Mouse (Mus musculus) kidney, postnatal 0 days (tissue): Measurements from ENCODE around the gene Fbxl12. TPM values are rescaled to one million over a fixed set of nuclear protein-coding genes. Genes with fewer than 3 reads are reported as not detected.

ENCODE experiments used
- ATAC-seq: fragments of 200-750 bp; cut with Nextera tagmentation; replicated peaks from 2 replicates; pipeline ENCODE4 v1.8.0; 2017; ENCODE audit warnings: low read depth, moderate number of reproducible peaks, moderate TSS enrichment, moderate library complexity; ENCODE audit not compliant: low FRiP score
- DNase-seq: peaks from one replicate; pipeline ENCODE4 v3.0.0-alpha.2; 2016; ENCODE audit warnings: low spot score
- H3K27ac ChIP-seq: fragments of 300-500 bp; sonication (generic); 2 replicates; pipeline ENCODE4 v1.5.1; 2014; ENCODE audit warnings: mild to moderate bottlenecking
- H3K27me3 ChIP-seq: fragments of 300-500 bp; sonication (generic); 2 replicates; pipeline ENCODE4 v1.6.1; 2014; ENCODE audit warnings: low read length, mixed read lengths; ENCODE audit not compliant: insufficient read depth
- H3K36me3 ChIP-seq: fragments of 300-500 bp; sonication (generic); 2 replicates; pipeline ENCODE4 v1.6.1; 2014; ENCODE audit warnings: low read length, mixed read lengths; ENCODE audit not compliant: insufficient read depth
- H3K4me1 ChIP-seq: fragments of 300-500 bp; sonication (generic); replicated peaks from 2 replicates; pipeline ENCODE4 v1.6.1; 2014; ENCODE audit warnings: antibody characterized with exemption, low read length, mixed read lengths; ENCODE audit not compliant: insufficient read depth
- H3K4me2 ChIP-seq: fragments of 300-500 bp; sonication (generic); 2 replicates; pipeline ENCODE4 v1.6.1; 2014; ENCODE audit warnings: mild to moderate bottlenecking, low read length, moderate library complexity, mixed read lengths
- H3K4me3 ChIP-seq: fragments of 300-500 bp; sonication (generic); replicated peaks from 2 replicates; pipeline ENCODE4 v1.5.1; 2014; ENCODE audit warnings: low read depth, low read length
- H3K9ac ChIP-seq: fragments of 300-500 bp; sonication (generic); 2 replicates; pipeline ENCODE4 v1.6.1; 2014; ENCODE audit warnings: low read depth, low read length
- H3K9me3 ChIP-seq: fragments of 300-500 bp; sonication (generic); replicated peaks from 2 replicates; pipeline ENCODE4 v1.6.1; 2016; ENCODE audit warnings: low read length, inconsistent platforms, mixed read lengths
- CTCF ChIP-seq: IDR thresholded peaks from 2 replicates; pipeline ENCODE4 v1.5.1; 2016; ENCODE audit warnings: antibody characterized with exemption, low read depth, mild to moderate bottlenecking, moderate library complexity
- WGBS: fragments of 180-500 bp; shearing (Covaris S2); extraction: QIAGEN DNeasy Blood & Tissue Kit; methylation state at CpG from one replicate; pipeline ENCODE4 v1.1.7; 2014; 5-methylcytosine and 5-hydroxymethylcytosine counted together
- polyA plus RNA-seq: library from polyadenylated mRNA; unstranded; fragments of >200 nt; fragmentation: Nextera tagmentation; extraction: Ambion mirVana; gene quantifications from 2 replicates; pipeline ENCODE4 v1.2.1, GENCODE M21; 2015

Fbxl12 gene
- polyA plus RNA-seq, 1 experiment from 2014 or later: 16.0 TPM

- Histone ChIP-seq H3K27me3 (no peaks in the 10 kb centered on the region), H3K36me3 (peaks cover 14% of the 10 kb centered on the region), H3K9ac (no peak overlapping the region), H3K9me3 (no peaks in the 10 kb centered on the region), H3K4me3 (no peak overlapping the region), H3K4me2 (no peak overlapping the region), H3K27ac (no peak overlapping the region), H3K4me1 (0 out of 2 replicates have a peak, but pooled peaks cover 4% of the 10 kb centered on the region)
- 14% methylated on average over 7 of the region's 7 CpGs for WGBS
- no peak for ATAC-seq
- no peak for TF ChIP-seq CTCF
- DNase-seq: no peak
These were observed 22.0 kb upstream of the Fbxl12 start for GRCm38 (mm10) chr9:20666510-20667034.

GRCm38 (mm10) chr9:20665925-20666324, 21.4 kb upstream of the Fbxl12 start:
- Histone ChIP-seq H3K4me2 (no peak overlapping the region), H3K36me3 (peaks cover 14% of the 10 kb centered on the region), H3K4me3 (no peak overlapping the region), H3K27me3 (no peaks in the 10 kb centered on the region), H3K9ac (no peak overlapping the region), H3K27ac (no peak overlapping the region), H3K9me3 (no peaks in the 10 kb centered on the region), H3K4me1 (0 out of 2 replicates have a peak, but pooled peaks cover 4% of the 10 kb centered on the region)
- 22% methylated on average over 8 of the region's 8 CpGs for WGBS
- no peak for DNase-seq
- ATAC-seq: no peak
- no peak for TF ChIP-seq CTCF

DNA sequence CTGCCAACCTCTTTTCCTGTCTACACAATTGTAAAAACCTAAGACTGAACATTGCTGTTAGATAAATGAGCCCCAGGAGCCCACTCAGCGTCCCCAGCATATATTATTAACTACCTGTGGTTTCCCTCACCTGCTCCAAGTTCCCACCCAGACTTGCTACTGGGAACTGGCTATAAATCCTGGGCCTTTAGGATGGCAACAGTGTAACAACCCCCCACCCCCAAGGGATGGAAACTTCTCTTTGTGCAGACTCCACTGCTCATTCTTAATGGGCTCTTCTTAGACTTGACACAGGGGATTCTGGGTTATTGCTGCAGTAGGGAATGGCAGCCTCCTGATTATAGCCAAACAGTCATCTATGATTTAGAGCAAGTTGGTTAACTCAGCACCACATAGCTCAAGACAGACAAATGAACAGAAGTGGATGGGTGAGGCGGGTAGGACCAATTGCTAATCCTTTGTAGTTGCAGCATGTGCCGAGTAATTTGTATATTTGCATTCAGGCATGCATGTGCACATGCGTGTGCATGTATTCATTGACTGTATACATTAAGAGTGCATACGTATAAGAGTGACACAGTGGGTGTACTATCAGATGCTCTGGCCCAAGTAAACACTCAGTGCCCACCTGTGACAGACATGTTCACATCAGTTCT, 20.5 kb upstream of the Fbxl12 start:
- Histone ChIP-seq H3K27ac (no peak overlapping the region), H3K36me3 (peaks cover 18% of the 10 kb centered on the region), H3K4me2 (no peak overlapping the region), H3K27me3 (no peaks in the 10 kb centered on the region), H3K4me3 (no peak overlapping the region), H3K4me1 (0 out of 2 replicates have a peak, but pooled peaks cover 4% of the 10 kb centered on the region), H3K9me3 (no peaks in the 10 kb centered on the region), H3K9ac (no peak overlapping the region)
- DNase-seq (no peak), ATAC-seq (no peak)
- TF ChIP-seq CTCF: no peak
- 72% methylated on average over 5 of the region's 5 CpGs for WGBS

DNA sequence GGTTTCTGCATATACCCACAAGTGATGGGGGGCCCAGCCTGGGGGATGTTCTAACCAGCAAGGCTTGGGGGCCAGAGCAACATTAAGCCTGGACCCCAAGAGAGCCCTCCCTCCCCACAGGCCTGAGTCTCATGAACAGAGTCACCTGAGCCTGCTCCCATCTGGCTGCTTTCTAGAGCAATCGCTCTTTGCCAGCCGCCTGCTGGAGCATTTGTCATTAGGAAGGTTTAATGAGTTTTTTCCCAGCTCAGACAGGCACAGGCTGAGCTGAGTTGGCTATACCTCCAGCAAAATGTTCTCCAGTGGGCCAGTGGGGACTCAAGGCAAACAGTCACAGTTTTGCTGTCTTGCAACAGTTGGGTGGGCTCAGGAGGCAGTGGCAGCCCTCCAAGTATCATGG, 19.8 kb upstream of the Fbxl12 start:
- no peak for TF ChIP-seq CTCF
- no peaks in the 10 kb centered on the region for H3K27me3 ChIP-seq
- H3K9ac ChIP-seq: no peak overlapping the region
- WGBS: 35% methylated on average over 2 of the region's 2 CpGs
- ATAC-seq (no peak), DNase-seq (no peak)
- H3K4me3 ChIP-seq: no peak overlapping the region
- no peak overlapping the region for H3K4me2 ChIP-seq
- no peaks in the 10 kb centered on the region for H3K9me3 ChIP-seq
- H3K27ac ChIP-seq: no peak overlapping the region
- H3K36me3 ChIP-seq: peaks cover 20% of the 10 kb centered on the region
- H3K4me1 ChIP-seq: 0 out of 2 replicates have a peak, but pooled peaks cover 4% of the 10 kb centered on the region

- Histone ChIP-seq H3K9me3 (no peaks in the 10 kb centered on the region), H3K4me1 (0 out of 2 replicates have a peak, but pooled peaks cover 4% of the 10 kb centered on the region), H3K27me3 (no peaks in the 10 kb centered on the region), H3K4me3 (no peak overlapping the region), H3K27ac (no peak overlapping the region), H3K9ac (no peak overlapping the region), H3K4me2 (no peak overlapping the region), H3K36me3 (peaks cover 21% of the 10 kb centered on the region)
- ATAC-seq: no peak
- no peak for TF ChIP-seq CTCF
- no peak for DNase-seq
- WGBS: 70% methylated on average over 2 of the region's 2 CpGs
These were observed 19.4 kb upstream of the Fbxl12 start for GRCm38 (mm10) chr9:20663956-20664355.

DNA sequence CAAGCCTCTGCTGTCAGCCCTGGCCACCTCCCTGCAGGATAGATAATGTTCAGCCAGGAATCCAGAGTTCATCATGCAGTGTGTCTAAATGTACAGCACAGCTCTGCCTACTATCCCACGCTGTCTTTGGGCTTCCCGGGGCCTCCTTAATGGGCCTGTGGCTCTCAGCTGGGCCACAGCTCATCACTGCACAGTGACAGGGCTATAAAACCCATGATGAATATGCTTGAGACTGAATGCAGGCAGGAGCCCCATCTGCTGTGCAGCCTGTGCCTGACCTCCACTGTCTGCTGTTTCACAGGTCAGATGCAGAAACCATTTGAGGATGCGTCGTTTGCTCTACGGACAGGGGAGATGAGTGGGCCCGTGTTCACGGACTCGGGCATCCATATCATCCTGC, 18.3 kb upstream of the Fbxl12 start:
- H3K4me2 ChIP-seq: no peak overlapping the region
- ATAC-seq: no peak; the same call in 1 of the 2 replicates
- no peaks in the 10 kb centered on the region for H3K9me3 ChIP-seq
- no peak overlapping the region for H3K4me3 ChIP-seq
- H3K27ac ChIP-seq: no peak overlapping the region
- H3K4me1 ChIP-seq: 0 out of 2 replicates have a peak, but pooled peaks cover 4% of the 10 kb centered on the region
- no peak overlapping the region for H3K9ac ChIP-seq
- DNase-seq: no peak
- no peak for TF ChIP-seq CTCF
- H3K27me3 ChIP-seq: no peaks in the 10 kb centered on the region
- 44% methylated on average over 8 of the region's 8 CpGs for WGBS
- peaks cover 21% of the 10 kb centered on the region for H3K36me3 ChIP-seq
